Mouse (Mus musculus) left cerebral cortex, adult 2 months (tissue): ENCODE data around the gene Lta. TPM values are rescaled to one million over a fixed set of nuclear protein-coding genes. Genes with fewer than 3 reads are reported as not detected.

ENCODE experiments used
- DNase-seq, 2 experiments: peaks; one replicate each; pipeline ENCODE4 v3.0.0; 2021 to 2022; ENCODE audit warnings: low spot score in 2 of 2, mixed read lengths in 1 of 2; ENCODE audit errors: extremely low spot score in 1 of 2
- H3K27ac ChIP-seq: fragments of 200-600 bp; 2 replicates; pipeline ENCODE4 v1.8.1; 2022
- H3K4me3 ChIP-seq: fragments of 200-600 bp; 2 replicates; pipeline ENCODE4 v1.8.1; 2022
- CTCF ChIP-seq: fragments of 200-600 bp; IDR thresholded peaks from 2 replicates; pipeline ENCODE4 v1.8.1; 2022; ENCODE audit warnings: antibody characterized with exemption, mild to moderate bottlenecking, moderate library complexity
- intact Hi-C: fragments of 180-260 bp; cut with DNase I; formaldehyde crosslinking; loops from one replicate; pipeline ENCODE4 v1.15.1; 2025
- total RNA-seq, 2 experiments: library from RNA; stranded (reverse); gene quantifications; 2 replicates each; pipeline ENCODE4 v1.2.3; 2021

The Lta gene
- total RNA-seq, 2 experiments from 2014 or later: 0.41 to 0.65 TPM

- DNase-seq: no peak
- Histone ChIP-seq H3K27ac (no peak overlapping the region), H3K4me3 (no peak overlapping the region)
- TF ChIP-seq CTCF: no peak
- intact Hi-C loops: loop anchor here (10.0 kb wide), 1 partner anchor 622 kb away; the partner anchor contains the start of genes Ppt2 and Prrt1
Observed at GRCm38 (mm10) chr17:35247144-35247543, 42.0 kb upstream of the Lta start.

DNA sequence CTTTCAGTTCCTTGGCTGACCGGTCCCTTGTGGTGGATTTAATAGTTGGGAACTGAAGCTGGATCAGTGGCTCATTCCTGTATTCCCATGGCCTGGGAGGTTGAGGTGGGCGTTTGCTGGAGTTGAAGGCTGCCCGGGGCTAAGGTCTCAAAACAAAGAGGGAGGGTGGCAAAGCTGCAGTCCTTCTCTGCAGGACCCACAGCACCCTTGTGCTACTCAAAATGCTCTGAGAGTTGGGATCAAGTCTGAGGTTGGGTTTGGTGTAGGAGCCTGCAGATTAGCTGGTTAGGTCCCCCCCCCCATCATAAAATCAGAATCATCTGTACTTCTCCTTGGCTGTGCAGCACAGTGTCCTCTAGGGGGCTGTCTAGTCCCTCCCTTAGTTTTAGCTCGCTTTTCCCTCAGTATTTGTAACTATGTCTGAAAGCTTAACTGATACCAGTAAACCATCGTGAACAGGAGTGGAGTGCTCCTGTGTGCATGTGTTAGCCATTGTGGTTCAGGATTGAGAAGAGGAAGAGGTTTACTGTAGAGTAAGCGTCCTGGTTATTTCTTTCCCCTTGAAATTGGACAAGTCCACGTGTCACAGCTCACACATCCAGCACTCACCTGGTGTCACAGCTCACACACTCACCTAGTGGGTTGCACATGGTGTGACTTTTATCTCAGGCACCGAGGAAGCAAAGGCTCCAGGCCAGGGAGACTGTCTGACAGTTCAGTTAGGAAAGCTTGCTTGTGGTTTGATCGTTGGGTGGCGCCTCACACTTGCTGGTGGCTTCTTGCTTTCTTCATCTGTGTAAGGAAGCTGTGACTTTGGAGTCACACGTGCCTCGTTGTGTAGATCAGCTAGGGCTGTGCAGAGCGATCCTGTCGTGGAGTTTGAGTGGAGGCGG, 40.8 kb upstream of the Lta start:
- H3K4me3 ChIP-seq: no peak overlapping the region
- no peak overlapping the region for H3K27ac ChIP-seq
- DNase-seq: no peak
- peak; percentile 63 for TF ChIP-seq CTCF
- intact Hi-C loops: loop anchor here (10.0 kb wide), 1 partner anchor 621 kb away; the partner anchor contains the start of genes Ppt2 and Prrt1

DNA sequence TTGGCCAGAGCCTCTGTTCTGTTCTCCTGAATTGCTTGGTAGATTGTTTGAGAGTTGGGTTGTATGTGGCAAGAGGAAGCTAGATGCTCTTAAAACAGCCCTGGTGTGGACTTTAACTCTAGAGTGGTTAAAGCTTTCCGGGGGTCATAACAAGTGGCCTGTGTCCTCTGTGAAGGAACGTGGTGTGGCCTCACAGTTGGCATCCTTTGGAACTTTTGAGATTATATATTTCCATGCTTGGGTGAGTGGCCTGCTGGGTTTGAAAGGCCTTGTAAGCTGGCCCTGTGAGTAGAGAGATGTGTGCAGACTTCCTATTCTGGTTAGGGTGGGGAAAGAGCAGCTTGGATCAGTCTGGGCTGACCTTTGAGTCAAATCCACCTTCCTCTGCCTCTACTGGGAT, 39.8 kb upstream of the Lta start:
- no peak for DNase-seq
- no peak overlapping the region for H3K27ac ChIP-seq
- H3K4me3 ChIP-seq: no peak overlapping the region
- intact Hi-C loops: loop anchor here (5.0 to 10.0 kb wide), 3 partner anchors 408 to 620 kb away; partner anchors contain the start of genes Ddr1, Dxo, Ppt2 and Prrt1
- no peak for TF ChIP-seq CTCF

GRCm38 (mm10) chr17:35243086-35243485, 37.9 kb upstream of the Lta start:
- intact Hi-C loops: loop anchor here (5.0 to 10.0 kb wide), 3 partner anchors 406 to 618 kb away; partner anchors contain the start of genes Ddr1, Dxo, Ppt2 and Prrt1
- Histone ChIP-seq H3K27ac (peak overlapping the region; percentile 100), H3K4me3 (peak overlapping the region; percentile 77)
- TF ChIP-seq CTCF: no peak; the same call in 1 of the 2 replicates
- peak in 1 of 2 experiments; percentile 62 for DNase-seq

GRCm38 (mm10) chr17:35242015-35242941, 37.1 kb upstream of the Lta start:
- Histone ChIP-seq H3K27ac (peak overlapping the region; percentile 100), H3K4me3 (peak overlapping the region; percentile 77)
- intact Hi-C loops: loop anchor here (5.0 to 10.0 kb wide), 3 partner anchors 405 to 617 kb away; partner anchors contain the start of genes Ddr1, Dxo, Ppt2 and Prrt1
- TF ChIP-seq CTCF: no peak; the same call in none of the 2 replicates
- DNase-seq: peak; percentile 70 to 76

- intact Hi-C loops: loop anchor here (5.0 to 10.0 kb wide), 3 partner anchors 404 to 617 kb away; partner anchors contain the start of genes Ddr1, Dxo, Ppt2 and Prrt1
- DNase-seq: peak; percentile 96 to 97
- Histone ChIP-seq H3K27ac (peak within 1 kb of the TSS; percentile 100), H3K4me3 (peak within 1 kb of the TSS; percentile 77)
- TF ChIP-seq CTCF: peak; percentile 21
Observed at GRCm38 (mm10) chr17:35241305-35242014, 36.3 kb upstream of the Lta start, which contains the start of gene Ddx39b. TSS of gene Ddx39b (plus strand) at chr17:35241746.

DNA sequence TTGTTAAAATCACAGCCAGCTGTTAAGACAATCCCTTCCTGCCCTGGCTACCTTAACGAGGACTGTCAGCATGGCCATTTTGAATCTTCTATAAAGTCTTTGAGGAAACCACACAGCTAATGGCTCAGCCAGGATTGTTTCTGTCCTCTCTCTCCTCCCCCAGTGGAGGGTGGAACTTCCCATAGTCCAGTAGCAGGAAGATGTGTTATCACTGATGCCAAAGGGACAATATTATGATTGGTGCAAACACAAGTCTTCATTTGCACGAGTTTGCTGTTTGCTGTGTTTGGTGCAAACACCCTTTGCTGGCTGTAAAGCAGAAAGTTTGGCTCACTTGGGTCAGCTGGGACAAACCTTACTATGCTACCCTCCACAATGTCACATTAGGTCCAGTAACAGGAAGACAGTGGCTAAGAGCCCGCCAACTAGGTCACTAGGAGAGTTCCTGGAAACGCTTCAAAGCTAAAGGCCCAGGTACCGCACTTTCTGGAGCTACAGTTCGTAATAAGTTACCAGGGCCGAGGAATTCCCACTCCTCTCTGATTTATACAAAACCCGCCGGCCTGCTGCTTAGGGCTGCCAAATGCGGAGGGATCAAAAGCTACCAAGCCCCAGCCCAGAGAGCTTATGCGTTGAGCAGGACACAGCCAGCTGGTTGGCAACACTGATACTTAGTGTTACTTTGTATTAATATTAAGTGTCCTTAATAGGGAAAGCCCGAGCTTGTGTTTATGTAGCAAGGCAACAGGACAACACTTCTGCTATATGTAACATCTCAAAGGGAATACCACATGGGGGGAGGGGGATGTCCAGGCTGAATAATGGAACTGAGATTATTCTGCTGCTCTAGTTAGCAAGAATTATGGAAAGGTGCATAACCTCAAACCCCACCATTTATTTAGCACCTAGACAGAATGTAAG, 35.5 kb upstream of the Lta start:
- intact Hi-C loops: loop anchor here (5.0 to 10.0 kb wide), 3 partner anchors 403 to 616 kb away; partner anchors contain the start of genes Ddr1, Dxo, Ppt2 and Prrt1
- no peak for DNase-seq
- H3K4me3 ChIP-seq: peak overlapping the region; percentile 77
- peak overlapping the region; percentile 100 for H3K27ac ChIP-seq
- no peak for TF ChIP-seq CTCF

DNA sequence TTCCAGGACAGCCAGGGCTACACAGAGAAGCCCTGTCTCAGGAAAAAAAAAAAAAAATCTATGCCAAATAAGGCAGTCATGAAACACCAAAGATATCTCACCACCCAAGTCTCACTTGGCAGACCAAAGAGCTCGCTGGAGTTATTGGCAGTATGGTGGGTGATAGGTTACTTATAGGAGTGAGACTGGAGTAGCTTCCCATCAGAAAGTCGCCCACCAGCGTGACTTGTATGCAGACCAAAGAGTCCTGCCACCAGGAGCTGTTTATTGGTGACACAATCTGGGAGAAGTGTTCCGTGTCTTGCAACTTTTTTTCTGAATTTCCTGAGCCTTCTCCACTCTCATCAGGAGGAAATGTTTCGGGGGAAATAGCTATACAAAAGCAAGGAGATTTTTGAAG, 34.5 kb upstream of the Lta start:
- intact Hi-C loops: loop anchor here (5.0 to 10.0 kb wide), 6 partner anchors 117 to 615 kb away; partner anchors contain the start of genes Csnk2b, Ddr1, Dxo and Gpank1
- H3K4me3 ChIP-seq: no peak overlapping the region
- peak overlapping the region; percentile 100 for H3K27ac ChIP-seq
- TF ChIP-seq CTCF: no peak
- DNase-seq: no peak

DNA sequence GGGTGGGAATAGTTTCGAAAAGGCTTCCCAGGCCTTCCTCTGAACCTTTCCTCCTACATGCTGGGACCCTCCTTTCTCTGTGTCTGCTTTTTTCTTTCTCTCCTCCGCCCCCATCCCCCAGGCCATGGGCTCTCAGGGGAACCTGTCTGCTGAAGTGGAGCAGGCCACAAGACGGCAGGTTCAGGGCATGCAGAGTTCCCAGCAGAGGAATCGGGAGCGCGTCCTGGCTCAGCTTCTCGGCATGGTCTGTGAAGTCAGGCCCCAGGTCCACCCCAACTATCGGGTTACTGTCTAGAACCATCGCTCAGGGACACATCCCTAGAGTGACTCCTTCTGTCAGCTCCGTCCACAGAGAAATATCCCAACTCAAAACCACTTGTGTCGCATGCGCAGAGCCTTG, 32.4 kb upstream of the Lta start:
- no peak for DNase-seq
- H3K27ac ChIP-seq: peak overlapping the region; percentile 96
- peak overlapping the region; percentile 68 for H3K4me3 ChIP-seq
- intact Hi-C loops: loop anchor here (5.0 to 10.0 kb wide), 3 partner anchors 115 to 385 kb away; partner anchors contain the start of genes Csnk2b, Gpank1, Nelfe and Sapcd1
- no peak for TF ChIP-seq CTCF
